Mouse (Mus musculus) urinary bladder, postnatal 14 days (tissue): Measurements from ENCODE around the gene Fzr1.

Source experiments
- DNase-seq: peaks from one replicate; pipeline ENCODE4 v3.0.0; 2021; ENCODE audit warnings: low spot score

Gene Fzr1

DNA sequence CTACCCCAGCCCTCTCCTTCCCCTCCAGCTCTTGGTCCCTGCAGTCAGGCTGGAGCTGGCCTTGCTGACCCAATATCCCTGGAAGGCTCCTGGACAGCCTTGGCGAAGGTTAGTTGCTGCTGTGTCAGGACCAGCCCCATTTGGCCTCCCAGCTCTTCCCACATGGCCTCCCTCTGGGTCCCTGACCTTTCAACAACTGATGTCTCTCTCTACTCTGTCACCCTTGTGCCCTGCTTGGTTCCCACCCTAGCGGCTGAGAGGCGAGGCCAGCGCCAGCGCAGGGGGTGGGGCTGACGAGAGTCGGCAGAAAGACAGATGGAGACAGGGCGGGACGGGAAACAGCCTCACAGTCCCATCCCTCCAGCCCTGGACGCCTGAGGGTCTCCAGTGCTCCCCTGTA lies 49.9 kb downstream of the Fzr1 start, which contains the start of gene Tbxa2r:
Gene Tbxa2r (plus strand): TSS at position 346 of the 400 bp plus-strand sequence.
- DNase-seq, result no peak

DNA sequence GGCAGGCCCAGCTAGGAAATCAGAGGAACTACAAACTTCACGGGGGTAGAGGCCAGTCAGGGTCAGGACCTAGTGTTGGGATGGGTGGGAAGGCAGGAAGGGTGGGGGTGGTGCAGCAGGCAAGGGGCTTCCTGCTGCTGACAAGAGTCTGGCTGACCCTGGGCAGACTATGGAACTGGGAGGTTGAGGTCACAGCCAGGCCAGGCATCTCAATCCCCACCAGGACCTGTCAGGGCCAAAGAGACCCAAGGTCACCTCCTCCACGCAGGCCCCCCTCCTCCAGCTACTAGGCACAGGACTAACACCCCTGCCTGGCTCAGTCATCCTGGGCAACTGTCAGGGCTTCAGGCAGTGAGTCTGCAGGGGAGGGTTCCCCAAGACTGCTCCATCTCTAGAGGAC lies 50.4 kb downstream of the Fzr1 start:
- DNase-seq, result no peak

DNA sequence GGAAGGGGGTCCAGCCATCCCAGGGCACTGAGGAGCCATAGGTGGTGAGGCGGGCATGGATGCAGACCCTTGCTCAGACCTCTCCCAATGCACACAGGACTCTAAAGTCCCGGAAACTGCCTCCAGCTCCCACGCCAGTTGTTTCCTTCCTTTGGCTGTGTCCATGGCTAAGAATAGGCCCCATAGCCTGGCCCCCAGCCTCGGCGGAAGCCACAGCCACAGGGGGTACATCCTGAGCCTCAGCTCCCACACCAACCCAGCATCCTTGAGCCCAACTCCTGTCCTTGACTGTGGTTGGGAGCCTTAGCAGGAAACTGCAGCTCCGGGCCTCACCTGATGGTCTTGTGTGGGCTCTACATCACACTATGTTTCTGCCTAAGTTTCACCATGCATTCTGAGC lies 51.5 kb downstream of the Fzr1 start:
- no peak for DNase-seq

DNA sequence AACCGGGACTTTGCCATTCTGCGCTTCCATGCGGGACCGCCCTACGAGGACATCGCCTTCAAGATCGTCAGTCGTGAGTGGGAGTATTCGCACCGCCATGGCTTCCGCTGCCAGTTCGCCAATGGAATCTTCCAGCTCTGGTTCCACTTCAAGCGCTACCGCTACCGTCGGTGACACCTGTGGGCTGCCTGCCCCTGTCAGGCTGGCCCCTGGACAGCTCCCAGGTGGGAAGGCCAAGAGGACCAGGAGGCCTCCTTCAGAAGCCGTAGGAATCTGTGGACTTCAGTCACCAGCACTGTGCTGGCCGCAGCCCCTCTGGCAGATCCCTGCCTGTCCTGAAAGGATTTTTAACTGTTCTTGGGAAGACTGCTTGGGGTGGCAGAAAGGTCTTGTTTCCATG lies 52.5 kb downstream of the Fzr1 start:
- DNase-seq, result no peak

DNA sequence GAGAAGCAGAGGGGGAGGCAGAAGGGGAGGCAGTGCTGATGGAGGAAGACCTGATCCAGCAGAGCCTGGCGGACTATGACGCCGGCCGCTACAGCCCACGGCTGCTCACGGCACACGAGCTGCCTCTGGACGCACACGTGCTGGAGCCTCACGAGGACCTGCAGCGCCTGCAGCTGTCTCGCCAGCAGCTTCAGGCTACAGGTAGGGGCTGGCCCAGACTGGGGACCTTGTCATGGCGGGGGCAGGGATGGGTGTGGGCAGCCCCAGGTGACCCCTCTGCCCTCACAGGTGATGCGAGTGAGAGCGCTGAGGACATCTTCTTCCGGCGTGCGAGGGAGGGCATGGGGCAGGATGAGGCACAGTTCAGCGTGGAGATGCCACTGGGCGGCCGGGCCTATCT lies 53.1 kb downstream of the Fzr1 start:
- no peak for DNase-seq

DNA sequence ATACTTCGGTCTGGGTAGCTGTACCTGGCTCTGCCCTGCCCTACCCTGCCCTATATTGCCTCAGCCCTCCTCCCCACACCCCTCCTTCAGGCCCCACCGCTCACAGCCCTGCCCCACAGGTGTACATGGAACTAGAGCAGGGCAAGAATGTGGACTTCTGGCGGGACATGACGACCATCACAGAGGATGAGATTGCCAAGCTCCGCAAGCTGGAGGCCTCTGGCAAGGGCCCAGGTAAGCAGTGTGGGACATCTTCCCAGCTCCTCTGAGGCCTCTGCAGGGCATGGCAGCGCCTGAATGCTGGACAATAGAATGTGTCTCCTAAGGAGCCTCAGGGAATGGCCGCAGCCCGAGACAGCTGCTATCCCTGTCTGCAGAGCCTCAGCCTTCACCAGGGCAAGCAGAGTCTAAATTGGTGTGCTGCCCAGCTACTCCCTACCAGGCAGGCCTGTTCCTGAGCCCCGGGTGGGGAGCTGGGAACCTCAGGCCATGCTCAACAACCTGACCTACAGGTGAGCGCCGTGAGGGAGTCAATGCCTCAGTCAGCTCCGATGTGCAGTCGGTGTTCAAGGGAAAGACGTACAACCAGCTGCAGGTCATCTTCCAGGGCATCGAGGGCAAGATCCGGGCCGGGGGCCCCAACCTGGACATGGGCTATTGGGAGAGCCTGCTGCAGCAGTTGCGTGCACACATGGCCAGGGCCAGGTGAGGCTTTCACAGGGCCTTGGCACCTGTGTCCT lies 54.4 kb downstream of the Fzr1 start:
- DNase-seq, result no peak

DNA sequence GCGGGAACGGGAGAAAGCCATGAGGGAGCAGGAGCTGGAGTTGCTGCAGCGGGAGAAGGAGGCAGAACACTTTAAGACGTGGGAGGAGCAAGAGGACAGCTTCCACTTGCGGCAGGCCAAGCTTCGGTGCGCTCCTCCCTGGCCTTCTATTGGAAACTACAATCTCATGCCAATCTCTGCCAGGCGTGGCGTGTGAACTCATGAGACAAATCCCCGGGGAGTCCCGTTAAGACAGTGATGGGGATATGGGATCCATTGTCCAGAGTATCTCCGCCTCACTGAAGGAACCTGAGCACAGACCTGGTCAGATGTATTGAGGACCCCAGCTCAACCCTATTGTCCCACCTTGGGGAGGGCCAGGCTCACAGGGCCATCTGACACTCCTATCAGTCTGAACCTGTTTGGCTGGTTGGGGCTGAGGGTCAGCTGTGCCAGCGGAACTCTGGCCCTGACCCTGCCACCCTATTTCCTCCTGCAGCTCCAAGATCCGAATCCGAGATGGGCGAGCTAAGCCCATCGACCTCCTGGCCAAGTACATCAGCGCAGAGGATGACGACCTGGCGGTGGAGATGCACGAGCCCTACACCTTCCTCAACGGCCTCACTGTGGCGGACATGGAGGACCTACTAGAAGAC lies 55.1 kb downstream of the Fzr1 start:
- DNase-seq, result no peak

DNA sequence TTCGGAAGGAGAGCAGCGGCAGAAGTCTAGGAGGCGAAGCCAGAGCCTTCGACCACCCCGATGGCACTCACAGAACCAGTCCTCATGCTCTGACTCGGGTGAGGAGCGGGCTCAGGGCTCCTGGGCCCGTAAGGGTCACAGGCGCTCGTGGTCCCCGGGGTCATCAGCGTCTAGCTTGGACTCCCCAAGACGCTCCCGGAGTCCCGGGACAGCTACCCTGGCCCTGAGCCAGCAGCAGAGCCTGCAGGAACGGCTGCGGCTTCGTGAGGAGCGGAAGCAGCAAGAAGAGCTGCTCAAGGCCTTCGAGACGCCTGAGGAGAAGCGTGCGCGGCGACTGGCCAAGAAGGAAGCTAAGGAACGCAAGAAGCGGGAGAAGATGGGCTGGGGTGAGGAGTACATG lies 55.9 kb downstream of the Fzr1 start:
- no peak for DNase-seq

DNA sequence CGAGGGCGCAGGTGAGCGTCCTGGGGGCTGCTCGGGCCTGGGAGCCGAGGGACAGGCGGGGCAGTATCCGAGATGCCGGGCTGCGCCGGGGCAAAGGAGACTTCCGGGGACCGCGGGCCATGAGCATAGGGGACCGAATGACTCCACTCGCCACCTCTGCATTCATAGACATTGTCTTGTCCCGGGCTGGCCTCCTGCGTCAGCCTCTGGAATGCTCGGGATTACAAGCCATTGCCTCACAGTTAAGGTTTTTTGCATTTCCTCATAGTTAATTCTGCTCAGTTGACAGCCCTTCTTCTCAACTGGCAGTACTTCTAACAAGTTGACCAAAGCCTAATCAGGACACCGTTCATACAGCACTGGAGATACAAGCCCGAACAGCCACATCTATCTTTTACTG lies 56.9 kb downstream of the Fzr1 start:
- no peak for DNase-seq

DNA sequence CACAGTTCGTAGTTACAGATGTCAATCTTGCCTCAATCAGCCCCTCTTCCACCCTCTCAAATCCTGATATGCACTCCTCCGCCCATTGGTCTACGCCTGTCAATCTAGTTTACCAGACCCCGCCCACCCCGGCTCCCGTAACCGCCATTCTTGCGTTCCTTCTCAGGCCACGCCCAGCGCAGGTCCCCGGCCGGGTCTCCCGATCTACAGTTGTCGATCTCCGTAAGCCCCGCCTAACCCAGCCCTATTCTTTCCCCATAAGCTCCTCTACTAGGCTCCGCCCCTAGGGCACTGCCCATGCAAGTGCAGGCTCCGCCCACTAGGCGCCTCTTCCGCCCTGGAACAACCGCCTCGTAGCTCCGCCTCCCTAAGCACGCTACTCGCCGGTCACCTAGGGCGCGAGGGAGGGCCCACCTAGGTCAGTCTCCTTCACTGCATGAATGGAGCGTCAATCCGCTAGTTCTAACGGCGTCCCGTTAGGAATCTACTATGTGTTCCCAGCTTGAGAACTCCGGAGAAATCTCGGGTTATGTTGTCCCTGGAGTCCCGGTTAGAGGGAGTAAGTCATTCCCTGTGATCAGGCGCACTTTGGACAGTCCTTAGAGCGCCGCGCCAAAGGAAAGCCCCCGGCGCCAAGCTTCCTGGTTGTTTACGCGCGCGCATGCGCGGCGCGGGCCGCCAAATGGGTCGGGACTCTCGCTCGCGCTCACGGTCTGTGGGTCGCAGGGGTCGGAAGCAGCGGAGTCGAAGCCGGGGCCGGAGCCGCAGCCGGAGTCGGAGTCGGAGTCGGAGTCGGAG lies 57.6 kb downstream of the Fzr1 start, which contains the start of gene Cactin:
Gene Cactin (plus strand): TSS at position 554 of the 798 bp plus-strand sequence.
- peak; percentile 100 for DNase-seq

DNA sequence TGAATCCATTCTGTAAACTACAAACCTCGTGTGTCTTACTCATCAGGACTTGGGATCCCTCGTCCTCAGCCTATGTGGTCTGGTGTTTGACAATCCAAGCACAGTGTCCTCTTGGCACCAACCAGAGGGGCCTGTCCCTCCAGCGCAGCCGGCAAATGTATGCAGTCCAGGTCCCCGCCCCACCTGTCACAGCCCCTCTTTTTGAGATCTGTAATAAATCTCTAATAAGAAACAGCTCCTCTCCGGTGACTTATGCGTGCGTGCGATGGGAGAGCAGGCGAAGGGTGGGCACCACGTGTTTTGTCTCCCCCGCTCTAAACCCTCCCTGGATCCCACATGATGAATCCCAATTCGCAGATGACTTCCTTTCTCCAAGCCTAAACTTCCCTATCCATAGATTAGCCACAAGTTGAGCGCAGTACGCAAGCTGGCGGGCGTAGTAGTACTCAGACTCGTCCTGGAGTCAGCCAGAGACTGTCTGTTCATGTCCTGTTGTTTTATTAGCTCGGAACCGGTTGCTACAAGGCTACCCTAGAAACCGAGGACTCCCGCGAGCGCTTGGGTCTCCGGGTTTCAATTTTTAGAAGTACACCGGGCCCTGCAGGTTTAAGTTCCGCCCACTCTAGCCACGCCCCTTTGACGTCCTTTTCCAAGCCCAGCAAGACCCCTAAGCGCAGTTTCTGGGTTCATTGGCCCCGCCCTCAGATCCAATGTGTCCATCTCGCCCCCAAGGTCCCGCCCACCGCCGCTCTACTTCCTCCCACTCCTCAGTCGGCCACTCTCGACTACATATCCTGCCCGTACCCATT lies 58.4 kb downstream of the Fzr1 start:
- peak; percentile 96 for DNase-seq

DNA sequence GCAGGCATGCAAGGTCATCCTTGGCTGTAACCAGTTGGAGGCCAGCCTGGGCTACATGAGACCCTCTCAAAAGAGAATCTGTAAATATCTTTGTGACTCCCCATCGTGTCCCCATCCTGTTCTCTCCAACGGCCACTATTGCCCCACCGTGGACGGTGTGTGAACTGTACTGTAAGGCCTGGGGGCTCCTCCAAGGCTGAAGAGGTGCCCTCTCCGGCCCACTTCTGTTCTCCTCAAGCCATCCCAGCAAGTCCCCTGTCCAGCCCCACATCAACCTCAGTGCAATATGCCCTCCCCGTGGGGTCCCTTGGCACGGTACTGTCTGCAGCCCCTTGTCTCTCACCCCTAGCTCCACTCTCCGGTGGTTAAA lies 59.0 kb downstream of the Fzr1 start:
- DNase-seq, result no peak

DNA sequence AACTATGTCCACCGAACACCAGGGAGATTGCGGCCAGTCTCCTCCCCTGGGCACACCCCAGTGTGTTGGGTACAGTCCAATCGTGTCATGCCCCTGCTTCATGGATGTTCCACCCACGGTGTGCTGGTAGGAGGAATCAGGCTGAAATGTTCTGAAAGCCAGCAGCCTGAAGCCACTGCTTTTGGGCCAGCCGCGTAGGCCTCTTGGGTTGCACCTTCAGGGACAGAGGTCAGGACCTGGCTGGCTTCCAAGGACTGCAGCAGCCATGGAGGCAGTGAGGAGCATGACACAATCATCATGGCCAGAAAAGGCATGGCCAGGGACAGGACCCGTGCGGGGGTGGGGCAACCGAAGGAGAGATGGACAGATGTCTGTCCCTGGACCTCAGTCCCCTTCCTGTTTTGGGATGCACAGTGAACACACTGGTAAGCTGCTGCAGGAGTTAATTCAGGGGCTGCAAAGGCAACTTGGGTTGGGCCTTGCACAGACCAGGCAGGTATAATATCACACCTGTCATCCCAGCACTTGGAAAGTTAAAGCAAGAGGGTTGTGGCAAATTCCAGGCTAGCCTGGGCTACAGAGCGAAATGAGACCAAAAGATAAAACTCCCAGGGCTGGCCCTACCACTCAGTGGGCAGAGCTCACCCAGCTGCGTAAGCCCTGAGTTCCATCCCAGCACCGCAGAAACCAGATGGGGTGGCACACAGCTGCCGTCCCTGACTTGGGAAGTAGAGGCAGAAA lies 59.6 kb downstream of the Fzr1 start:
- peak; percentile 46 for DNase-seq

DNA sequence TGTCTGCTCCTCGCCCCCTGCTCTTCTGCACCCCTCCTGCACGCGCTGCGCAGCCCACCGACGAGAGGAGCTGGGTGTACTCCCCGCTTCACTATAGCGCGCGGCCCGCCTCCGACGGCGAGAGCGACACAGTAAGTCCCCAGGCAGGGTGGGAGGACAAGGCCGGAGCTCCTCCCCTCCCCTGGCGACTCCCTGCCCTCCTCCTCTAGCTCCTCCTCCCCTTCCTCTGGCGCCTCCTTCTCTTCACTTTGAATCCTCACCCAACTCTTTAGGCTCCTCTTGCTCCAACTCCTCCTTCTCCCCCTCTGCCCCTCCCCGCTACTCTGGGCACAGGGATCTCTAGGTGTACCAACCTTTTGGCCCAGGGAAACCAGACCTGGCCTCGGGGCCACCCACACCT lies 61.0 kb downstream of the Fzr1 start:
- peak; percentile 80 for DNase-seq

DNA sequence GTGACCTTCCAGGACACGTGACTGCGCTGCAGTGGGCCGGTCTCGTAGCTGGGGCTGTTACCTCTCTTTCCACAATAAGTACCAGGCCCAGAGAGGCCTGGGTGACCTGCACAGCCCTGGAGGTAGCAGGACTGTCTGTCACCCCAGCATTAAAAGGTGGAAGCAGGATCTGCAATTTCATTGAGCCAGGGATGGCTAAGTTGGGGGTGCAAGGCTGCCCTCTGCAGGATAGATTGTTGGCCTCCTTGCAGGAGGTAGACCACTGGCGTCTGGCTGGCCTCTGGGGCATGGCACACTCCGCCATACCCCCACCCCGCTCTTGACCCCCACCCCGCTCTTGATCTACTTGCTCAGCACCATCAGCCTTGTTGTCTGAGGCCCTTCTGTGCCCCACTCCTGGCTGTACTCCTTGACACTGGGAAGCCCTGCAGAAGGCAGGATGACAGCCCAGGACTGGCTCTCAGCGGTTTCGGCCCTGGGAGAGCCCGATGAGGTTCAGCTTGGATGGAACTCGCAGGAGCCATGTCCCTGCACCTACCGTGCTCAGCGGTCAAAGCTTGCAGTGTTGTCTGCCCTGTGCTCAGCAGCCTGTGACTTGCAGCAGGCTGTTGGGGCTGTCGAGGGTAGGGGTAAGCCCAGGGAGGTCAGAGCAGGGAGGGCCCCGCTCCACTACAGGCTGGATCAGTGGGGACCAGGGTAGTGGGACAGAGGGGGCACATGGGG lies 61.8 kb downstream of the Fzr1 start:
- no peak for DNase-seq
